Mouse (Mus musculus) MEL (cell line): Measurements from ENCODE around the gene Spns2. TPM values are rescaled to one million over a fixed set of nuclear protein-coding genes. Genes with fewer than 3 reads are reported as not detected.

ENCODE experiments used
- DNase-seq: peaks from one replicate; pipeline ENCODE4 v3.0.0; 2011; ENCODE audit warnings: low read depth, low spot score
- H3K27ac ChIP-seq: 2 replicates; pipeline ENCODE4 v1.5.1; 2012; ENCODE audit warnings: low read depth, mild to moderate bottlenecking, control low read depth, low read length, moderate library complexity; ENCODE audit not compliant: control insufficient read depth
- H3K27me3 ChIP-seq, 2 experiments: fragments of 150-350 bp in 1 of 2; sonication (generic) in 1 of 2; 2 replicates each; pipeline ENCODE4 v1.6.1; 2012; ENCODE audit warnings: low read length in 2 of 2, mild to moderate bottlenecking in 2 of 2, improper control_type of control experiment in 1 of 2, moderate library complexity in 1 of 2; ENCODE audit not compliant: insufficient read depth in 2 of 2, control insufficient read depth in 1 of 2
- H3K36me3 ChIP-seq, 2 experiments: 2 replicates each; pipeline ENCODE4 v1.6.1; 2012 to 2014; ENCODE audit warnings: low read length in 2 of 2, improper control_type of control experiment in 1 of 2, inconsistent platforms in 1 of 2, mild to moderate bottlenecking in 1 of 2; ENCODE audit not compliant: insufficient read depth in 2 of 2, control insufficient read depth in 1 of 2
- H3K4me1 ChIP-seq, 2 experiments: fragments of 150-350 bp in 1 of 2; sonication (generic) in 1 of 2; 2 replicates each; pipeline ENCODE4 v1.6.1; 2012; ENCODE audit warnings: low read length in 2 of 2, improper control_type of control experiment in 1 of 2, mild to moderate bottlenecking in 1 of 2; ENCODE audit not compliant: insufficient read depth in 2 of 2, control insufficient read depth in 1 of 2
- H3K4me3 ChIP-seq, 2 experiments: fragments of 150-350 bp in 1 of 2; sonication (generic) in 1 of 2; 2 replicates each; pipeline ENCODE4 v1.5.1; 2012; ENCODE audit warnings: low read depth in 2 of 2, low read length in 2 of 2, mild to moderate bottlenecking in 2 of 2, moderate library complexity in 2 of 2, control low read depth in 1 of 2, improper control_type of control experiment in 1 of 2; ENCODE audit not compliant: control insufficient read depth in 1 of 2, insufficient read depth in 1 of 2
- H3K79me2 ChIP-seq: 2 replicates; pipeline ENCODE4 v1.6.1; 2012; ENCODE audit warnings: mild to moderate bottlenecking, low read length, moderate library complexity; ENCODE audit not compliant: control insufficient read depth, poor library complexity, insufficient read depth
- H3K9ac ChIP-seq: 2 replicates; pipeline ENCODE4 v1.6.1; 2012; ENCODE audit warnings: low read depth, mild to moderate bottlenecking, control low read depth, low read length, moderate library complexity; ENCODE audit not compliant: control insufficient read depth, poor library complexity, severe bottlenecking
- H3K9me3 ChIP-seq: fragments of 150-350 bp; sonication (generic); replicated peaks from 2 replicates; pipeline ENCODE4 v1.6.1; 2012; ENCODE audit warnings: mild to moderate bottlenecking, low read length, improper control_type of control experiment, moderate library complexity; ENCODE audit not compliant: insufficient read depth
- GATA1 ChIP-seq: IDR thresholded peaks from 2 replicates; pipeline ENCODE4 v1.6.1; 2011; ENCODE audit warnings: low read depth, low read length, improper control_type of control experiment
- HCFC1 ChIP-seq: IDR thresholded peaks from 2 replicates; pipeline ENCODE4 v1.6.1; 2012; ENCODE audit warnings: low read depth, mild to moderate bottlenecking, inconsistent platforms, low read length, improper control_type of control experiment, moderate library complexity
- KAT2A ChIP-seq: conservative IDR thresholded peaks from 2 replicates; pipeline ENCODE4 v1.6.1; 2012; ENCODE audit warnings: low read depth, low read length, improper control_type of control experiment, inconsistent platforms
- MAFK ChIP-seq: IDR thresholded peaks from 2 replicates; pipeline ENCODE4 v1.6.1; 2011; ENCODE audit warnings: low read depth, mild to moderate bottlenecking, low read length, improper control_type of control experiment, borderline replicate concordance
- MAX ChIP-seq: IDR thresholded peaks from 2 replicates; pipeline ENCODE4 v1.6.1; 2011; ENCODE audit warnings: low read length, improper control_type of control experiment
- MAZ ChIP-seq: IDR thresholded peaks from 2 replicates; pipeline ENCODE4 v1.6.1; 2012; ENCODE audit warnings: low read depth, mild to moderate bottlenecking, inconsistent platforms, low read length, improper control_type of control experiment
- NELFE ChIP-seq: IDR thresholded peaks from 2 replicates; pipeline ENCODE4 v1.6.1; 2011; ENCODE audit warnings: low read depth, low read length, improper control_type of control experiment
- POLR2A ChIP-seq, 2 experiments: IDR thresholded peaks; 2 replicates each; pipeline ENCODE4 v1.6.1; 2011 to 2012; ENCODE audit warnings: low read length in 2 of 2, mild to moderate bottlenecking in 2 of 2, control low read depth in 1 of 2, improper control_type of control experiment in 1 of 2, low read depth in 1 of 2, moderate library complexity in 1 of 2; ENCODE audit not compliant: control insufficient read depth in 1 of 2, insufficient read depth in 1 of 2, poor library complexity in 1 of 2
- SIN3A ChIP-seq: IDR thresholded peaks from 2 replicates; pipeline ENCODE4 v1.6.1; 2012; ENCODE audit warnings: low read length, improper control_type of control experiment, inconsistent platforms
- UBTF ChIP-seq: IDR thresholded peaks from 2 replicates; pipeline ENCODE4 v1.6.1; 2012; ENCODE audit warnings: low read depth, mild to moderate bottlenecking, inconsistent platforms, low read length, improper control_type of control experiment, moderate library complexity, borderline replicate concordance; ENCODE audit not compliant: insufficient read depth
- USF1 ChIP-seq: IDR thresholded peaks from 2 replicates; pipeline ENCODE4 v1.6.1; 2014; ENCODE audit warnings: low read depth, mild to moderate bottlenecking, inconsistent platforms, low read length, improper control_type of control experiment, moderate library complexity
- ZMIZ1 ChIP-seq: IDR thresholded peaks from 2 replicates; pipeline ENCODE4 v1.6.1; 2012; ENCODE audit warnings: low read depth, mild to moderate bottlenecking, inconsistent platforms, low read length, improper control_type of control experiment, moderate library complexity
- polyA plus RNA-seq, 2 experiments: library from polyadenylated mRNA; stranded (reverse) in 1 of 2; unstranded in 1 of 2; fragments of >175 nt in 1 of 2; fragments of >200 nt in 1 of 2; gene quantifications; 2 replicates each; pipeline versions ENCODE4 v1.2.1 to v1.2.4; 2012; ENCODE audit warnings: low replicate concordance in 2 of 2, low read depth in 1 of 2; ENCODE audit not compliant: insufficient read length in 2 of 2, insufficient read depth in 1 of 2, missing spikeins in 1 of 2
- total RNA-seq: library from RNA; depleted of rRNA; stranded (reverse); fragments of 300-350 nt; gene quantifications from 2 replicates; pipeline ENCODE4 v1.2.3, GENCODE M21; 2012

Gene Spns2
- total and polyA plus RNA-seq, 3 experiments = 0.58 to 3.0 TPM; not detected in 1

DNA sequence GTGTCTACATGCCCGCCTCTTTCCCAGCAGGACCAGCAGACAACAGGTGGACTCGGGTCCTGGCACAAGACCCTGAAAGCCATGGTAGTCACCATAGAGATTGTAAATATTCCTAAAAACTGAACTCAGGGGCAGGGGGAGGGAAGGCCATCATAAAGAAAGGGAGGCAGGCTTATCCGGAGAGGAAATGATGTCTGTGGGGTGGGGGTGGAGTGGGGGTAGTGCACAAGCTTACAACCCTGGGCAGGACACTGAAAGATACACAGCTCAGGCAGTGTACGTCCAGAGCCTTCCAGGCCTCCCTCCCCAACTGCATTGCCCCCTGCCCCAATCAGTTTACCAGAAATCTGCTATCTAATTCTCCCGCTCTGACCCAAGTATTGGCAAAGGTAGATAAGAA is 2.5 kb downstream of the Spns2 start:
- H3K4me1 ChIP-seq = peaks cover 0 to 24% of the 10 kb centered on the region in 2 experiments; a peak in 2 of 4 replicates
- no peak overlapping the region for H3K9ac ChIP-seq

DNA sequence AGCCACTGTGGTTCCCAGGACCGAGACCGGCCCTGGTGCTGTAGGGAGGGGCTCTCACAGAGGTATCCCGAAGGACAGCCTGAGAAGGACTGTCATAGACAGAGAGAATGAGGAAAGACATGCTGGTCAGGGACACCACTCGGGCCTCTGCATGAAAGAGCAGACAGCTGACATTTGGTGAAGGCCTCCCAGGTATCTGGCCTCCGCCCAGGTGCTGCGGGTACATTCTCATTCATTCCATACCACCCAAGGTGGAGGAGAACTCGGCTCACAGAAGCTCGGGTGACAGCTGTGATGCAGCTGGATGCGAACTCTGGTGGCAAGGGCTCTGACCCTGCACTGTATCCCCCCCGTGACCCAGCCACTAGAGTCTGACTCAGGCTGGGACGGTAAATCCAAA is 3.7 kb downstream of the Spns2 start:
- peaks cover 0 to 8% of the 10 kb centered on the region in 2 experiments; a peak in 2 of 4 replicates for H3K36me3 ChIP-seq
- no peak overlapping the region for H3K27ac ChIP-seq
- no peak overlapping the region for H3K4me3 ChIP-seq

More for the DNA sequence above, 2.5 kb downstream of the Spns2 start:
- Histone ChIP-seq H3K36me3 (peaks cover 0 to 8% of the 10 kb centered on the region in 2 experiments; a peak in 2 of 4 replicates), H3K79me2 (no peaks in the 10 kb centered on the region), H3K27ac (no peak overlapping the region), H3K27me3 (peaks cover 0 to 9% of the 10 kb centered on the region in 2 experiments; a peak in 2 of 4 replicates), H3K9me3 (no peaks in the 10 kb centered on the region), H3K4me3 (no peak overlapping the region)
- no peak for DNase-seq
- TF ChIP-seq GATA1 = 0 out of 2 replicates have a peak, but pooled peaks have one; percentile 15
- TF ChIP-seq MAZ = no peak

DNA sequence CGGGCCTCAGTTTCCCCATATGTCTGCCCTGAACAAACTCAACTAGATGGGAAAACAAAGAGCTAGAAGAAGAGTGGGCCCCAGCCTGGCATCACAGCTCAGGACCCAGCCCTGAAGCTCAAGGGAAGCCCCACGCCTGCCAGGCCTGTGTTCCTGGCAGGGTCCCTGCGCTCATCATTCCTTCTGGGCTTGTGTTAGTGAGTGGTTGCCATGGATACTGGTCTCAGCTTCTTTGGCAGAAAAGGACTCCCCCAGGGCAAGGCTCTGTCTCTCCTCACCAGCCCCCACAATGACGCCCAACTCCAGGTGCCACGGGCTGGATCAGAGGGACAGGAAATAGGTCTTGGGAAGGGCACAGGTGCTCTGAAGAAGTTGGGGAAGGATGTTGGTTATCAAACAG is 4.5 kb downstream of the Spns2 start:
- Histone ChIP-seq H3K4me1 (peaks cover 0 to 32% of the 10 kb centered on the region in 2 experiments; a peak in 2 of 4 replicates), H3K9ac (no peak overlapping the region), H3K9me3 (no peaks in the 10 kb centered on the region), H3K36me3 (peaks cover 0 to 8% of the 10 kb centered on the region in 2 experiments; a peak in 2 of 4 replicates), H3K79me2 (no peaks in the 10 kb centered on the region), H3K4me3 (no peak overlapping the region), H3K27me3 (peaks cover 0 to 9% of the 10 kb centered on the region in 2 experiments; a peak in 2 of 4 replicates), H3K27ac (no peak overlapping the region)
- DNase-seq = no peak
- TF ChIP-seq MAFK = no peak
- TF ChIP-seq SIN3A = no peak
- TF ChIP-seq MAX = no peak
- TF ChIP-seq UBTF = no peak
- TF ChIP-seq KAT2A = no peak
- TF ChIP-seq USF1 = no peak
- TF ChIP-seq NELFE = no peak
- TF ChIP-seq, all 39 proteins: peak for 0

More for the DNA sequence above, 3.7 kb downstream of the Spns2 start:
- no peaks in the 10 kb centered on the region for H3K79me2 ChIP-seq
- H3K9me3 ChIP-seq = no peaks in the 10 kb centered on the region
- no peak overlapping the region for H3K9ac ChIP-seq
- no peak for TF ChIP-seq KAT2A
- TF ChIP-seq ZMIZ1 = no peak
- no peak for TF ChIP-seq HCFC1
- no peak for TF ChIP-seq MAFK
- TF ChIP-seq POLR2A (IDR thresholded peaks at IDR 0.05; ENCODE audit: control insufficient read depth in 1 of 2, insufficient read depth in 1 of 2, low read depth in 1 of 2, low read length in 2 of 2, poor library complexity in 1 of 2) = no peak
- peaks cover 0 to 32% of the 10 kb centered on the region in 2 experiments; a peak in 2 of 4 replicates for H3K4me1 ChIP-seq
- DNase-seq = no peak
- peaks cover 0 to 9% of the 10 kb centered on the region in 2 experiments; a peak in 2 of 4 replicates for H3K27me3 ChIP-seq
